Mouse (Mus musculus): ENCODE data around the gene Zcwpw1. TPM values are rescaled to one million over a fixed set of nuclear protein-coding genes. Genes with fewer than 3 reads are reported as not detected.

The Zcwpw1 gene
- polyA plus RNA-seq, 1 experiment = 2.2 TPM

- Histone ChIP-seq H3ac (ENCODE audit: control insufficient read depth, insufficient read length) (no peak overlapping the region), H3K4me3 (no peak overlapping the region), H3K27me3 (ENCODE audit: control insufficient read depth, insufficient read depth, insufficient read length) (no peaks in the 10 kb centered on the region), H3K79me2 (ENCODE audit: control insufficient read depth, insufficient read depth) (no peaks in the 10 kb centered on the region), H3K36me3 (ENCODE audit: control insufficient read depth, insufficient read depth) (peaks cover 5% of the 10 kb centered on the region), H3K4me2 (ENCODE audit: low read depth) (no peak overlapping the region)
- TF ChIP-seq REST (IDR thresholded peaks at IDR 0.05; ENCODE audit: insufficient read depth, insufficient read length) (no peak), SRF (IDR thresholded peaks at IDR 0.05; ENCODE audit: control insufficient read depth, insufficient read length, low read depth) (no peak), TCF3 (IDR thresholded peaks at IDR 0.05; ENCODE audit: insufficient read length, low read depth) (no peak), MAX (IDR thresholded peaks at IDR 0.05; ENCODE audit: low read depth) (no peak), E2F4 (IDR thresholded peaks at IDR 0.05; ENCODE audit: insufficient read depth) (no peak)
Measured at GRCm38 (mm10) chr5:137755425-137755824, 32.2 kb upstream of the Zcwpw1 start.

DNA sequence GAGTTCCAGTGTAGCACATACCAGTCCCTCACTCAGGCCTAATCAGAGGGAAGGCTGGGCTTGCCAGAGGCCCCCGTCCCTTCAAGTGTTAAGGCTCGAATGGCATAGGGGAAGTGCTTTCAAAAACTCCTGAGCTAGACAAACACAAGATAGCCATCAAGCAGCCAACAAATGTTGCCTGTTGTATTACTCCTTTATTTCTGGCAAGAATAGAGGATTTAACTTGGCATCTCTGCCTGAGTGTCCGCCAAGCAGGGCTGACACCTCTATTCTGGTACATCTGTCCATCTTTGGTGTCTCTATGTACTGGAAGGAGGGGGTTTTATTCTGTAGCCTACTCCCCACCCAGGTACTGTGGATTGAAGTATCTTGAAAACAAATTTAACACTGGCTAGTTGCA, 31.5 kb upstream of the Zcwpw1 start:
- no peak overlapping the region for H3K4me2 ChIP-seq (ENCODE audit: low read depth)
- H3K4me3 ChIP-seq = no peak overlapping the region
- H3K27me3 ChIP-seq (ENCODE audit: control insufficient read depth, insufficient read depth, insufficient read length) = no peaks in the 10 kb centered on the region
- H3ac ChIP-seq (ENCODE audit: control insufficient read depth, insufficient read length) = no peak overlapping the region
- H3K36me3 ChIP-seq (ENCODE audit: control insufficient read depth, insufficient read depth) = no peaks in the 10 kb centered on the region
- no peaks in the 10 kb centered on the region for H3K79me2 ChIP-seq (ENCODE audit: control insufficient read depth, insufficient read depth)
- TF ChIP-seq TCF3 (IDR thresholded peaks at IDR 0.05; ENCODE audit: insufficient read length, low read depth) (no peak), MYOG (IDR thresholded peaks at IDR 0.05; ENCODE audit: control insufficient read depth in 1 of 3, insufficient read depth in 1 of 3, insufficient read length in 2 of 3, low read depth in 2 of 3) (no peak), SRF (IDR thresholded peaks at IDR 0.05; ENCODE audit: control insufficient read depth, insufficient read length, low read depth) (no peak), REST (IDR thresholded peaks at IDR 0.05; ENCODE audit: insufficient read depth, insufficient read length) (no peak), MYOD1 (IDR thresholded peaks at IDR 0.05; ENCODE audit: control insufficient read depth in 1 of 3, insufficient read length in 2 of 3, low read depth in 2 of 3) (no peak)

DNA sequence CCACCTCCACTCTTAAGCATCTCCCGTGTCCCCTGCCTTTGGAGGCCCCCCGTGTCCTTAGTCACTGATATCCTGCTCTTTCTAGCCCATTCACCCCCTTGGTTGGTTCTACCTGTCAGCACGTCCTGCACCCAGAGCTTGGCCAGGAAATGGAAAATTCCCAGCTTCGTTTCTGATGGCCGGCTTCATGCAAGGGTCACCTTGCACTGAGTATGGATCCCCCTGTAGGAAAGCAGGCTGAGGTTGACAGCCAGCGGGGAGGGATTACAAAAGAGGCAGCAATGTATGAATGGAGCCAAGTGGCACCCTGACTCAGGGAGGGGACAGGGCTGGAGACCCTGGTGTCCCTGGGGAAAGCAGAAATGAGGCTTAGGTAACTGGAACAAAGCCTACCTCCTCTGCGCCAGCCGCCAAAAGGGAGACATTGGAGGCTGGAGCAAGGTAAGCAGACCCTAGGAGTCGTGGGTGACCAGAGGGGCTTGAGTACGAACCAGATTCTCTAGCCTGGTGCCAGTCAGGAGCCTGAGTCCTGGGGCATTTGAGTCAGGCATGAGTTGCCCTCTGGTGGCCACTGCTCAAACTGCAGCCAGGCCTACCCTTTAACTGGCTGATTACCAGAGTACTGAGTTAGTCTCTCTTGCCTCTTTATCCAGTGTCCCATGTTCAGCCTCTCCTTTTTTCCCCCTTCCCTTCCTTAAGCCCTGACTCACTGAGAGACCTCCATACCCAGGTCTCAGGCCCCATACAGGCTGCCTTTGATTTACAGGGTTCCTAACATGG, 30.5 kb upstream of the Zcwpw1 start:
- Histone ChIP-seq H3K4me3 (no peak overlapping the region), H3K27me3 (ENCODE audit: control insufficient read depth, insufficient read depth, insufficient read length) (no peaks in the 10 kb centered on the region), H3K4me2 (ENCODE audit: low read depth) (no peak overlapping the region), H3K36me3 (ENCODE audit: control insufficient read depth, insufficient read depth) (no peaks in the 10 kb centered on the region), H3K79me2 (ENCODE audit: control insufficient read depth, insufficient read depth) (no peaks in the 10 kb centered on the region), H3ac (ENCODE audit: control insufficient read depth, insufficient read length) (no peak overlapping the region)
- TF ChIP-seq MYOG (IDR thresholded peaks at IDR 0.05; ENCODE audit: control insufficient read depth in 1 of 3, insufficient read depth in 1 of 3, insufficient read length in 2 of 3, low read depth in 2 of 3) (no peak), POLR2A (IDR thresholded peaks at IDR 0.05; ENCODE audit: insufficient read length, low read depth) (no peak), REST (IDR thresholded peaks at IDR 0.05; ENCODE audit: insufficient read depth, insufficient read length) (no peak), USF1 (IDR thresholded peaks at IDR 0.05; ENCODE audit: low read depth) (no peak), TCF12 (IDR thresholded peaks at IDR 0.05; ENCODE audit: insufficient read depth, poor library complexity, severe bottlenecking) (no peak), CEBPB (IDR thresholded peaks at IDR 0.05; ENCODE audit: insufficient read depth, poor library complexity, severe bottlenecking) (no peak), MAX (IDR thresholded peaks at IDR 0.05; ENCODE audit: low read depth) (no peak), TCF3 (IDR thresholded peaks at IDR 0.05; ENCODE audit: insufficient read length, low read depth) (no peak), POLR2AphosphoS2 (IDR thresholded peaks at IDR 0.05; ENCODE audit: insufficient read length, low read depth) (no peak)

DNA sequence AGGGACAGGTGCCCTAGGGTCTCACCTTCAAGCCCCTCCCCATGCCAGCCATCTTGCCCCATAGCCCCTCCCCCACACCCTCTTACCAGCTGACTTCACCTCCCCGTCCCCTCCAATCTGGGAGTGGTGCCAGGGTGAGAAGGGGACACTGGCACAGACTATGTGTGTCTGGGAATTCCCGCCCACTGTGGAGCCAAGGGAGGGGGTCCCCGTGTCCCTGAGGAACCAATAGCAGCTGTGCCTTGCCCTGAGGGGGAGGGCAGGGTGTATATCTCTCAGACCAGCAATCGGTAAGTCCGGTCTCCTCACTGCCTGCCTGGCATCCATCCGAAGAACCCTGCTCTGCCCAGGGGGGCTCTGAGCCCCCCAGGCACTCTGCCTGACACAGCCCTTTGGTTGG, 29.7 kb upstream of the Zcwpw1 start:
- H3K79me2 ChIP-seq (ENCODE audit: control insufficient read depth, insufficient read depth) = no peaks in the 10 kb centered on the region
- H3K4me2 ChIP-seq (ENCODE audit: low read depth) = no peak overlapping the region
- no peak for TF ChIP-seq TCF12 (IDR thresholded peaks at IDR 0.05; ENCODE audit: insufficient read depth, poor library complexity, severe bottlenecking)
- no peak for TF ChIP-seq TCF3 (IDR thresholded peaks at IDR 0.05; ENCODE audit: insufficient read length, low read depth)
- no peak for TF ChIP-seq POLR2AphosphoS2 (IDR thresholded peaks at IDR 0.05; ENCODE audit: insufficient read length, low read depth)
- TF ChIP-seq MYOD1 (IDR thresholded peaks at IDR 0.05; ENCODE audit: control insufficient read depth in 1 of 3, insufficient read length in 2 of 3, low read depth in 2 of 3) = no peak
- no peak for TF ChIP-seq SRF (IDR thresholded peaks at IDR 0.05; ENCODE audit: control insufficient read depth, insufficient read length, low read depth)
- TF ChIP-seq MAX (IDR thresholded peaks at IDR 0.05; ENCODE audit: low read depth) = no peak
- TF ChIP-seq REST (IDR thresholded peaks at IDR 0.05; ENCODE audit: insufficient read depth, insufficient read length) = no peak
- no peak for TF ChIP-seq CEBPB (IDR thresholded peaks at IDR 0.05; ENCODE audit: insufficient read depth, poor library complexity, severe bottlenecking)
- TF ChIP-seq MYOG (IDR thresholded peaks at IDR 0.05; ENCODE audit: control insufficient read depth in 1 of 3, insufficient read depth in 1 of 3, insufficient read length in 2 of 3, low read depth in 2 of 3) = no peak
- TF ChIP-seq POLR2A (IDR thresholded peaks at IDR 0.05; ENCODE audit: insufficient read length, low read depth) = no peak
- no peak for TF ChIP-seq E2F4 (IDR thresholded peaks at IDR 0.05; ENCODE audit: insufficient read depth)
- TF ChIP-seq USF1 (IDR thresholded peaks at IDR 0.05; ENCODE audit: low read depth) = no peak
- H3ac ChIP-seq (ENCODE audit: control insufficient read depth, insufficient read length) = no peak overlapping the region
- H3K27me3 ChIP-seq (ENCODE audit: control insufficient read depth, insufficient read depth, insufficient read length) = no peaks in the 10 kb centered on the region
- no peaks in the 10 kb centered on the region for H3K36me3 ChIP-seq (ENCODE audit: control insufficient read depth, insufficient read depth)
- no peak overlapping the region for H3K4me3 ChIP-seq

DNA sequence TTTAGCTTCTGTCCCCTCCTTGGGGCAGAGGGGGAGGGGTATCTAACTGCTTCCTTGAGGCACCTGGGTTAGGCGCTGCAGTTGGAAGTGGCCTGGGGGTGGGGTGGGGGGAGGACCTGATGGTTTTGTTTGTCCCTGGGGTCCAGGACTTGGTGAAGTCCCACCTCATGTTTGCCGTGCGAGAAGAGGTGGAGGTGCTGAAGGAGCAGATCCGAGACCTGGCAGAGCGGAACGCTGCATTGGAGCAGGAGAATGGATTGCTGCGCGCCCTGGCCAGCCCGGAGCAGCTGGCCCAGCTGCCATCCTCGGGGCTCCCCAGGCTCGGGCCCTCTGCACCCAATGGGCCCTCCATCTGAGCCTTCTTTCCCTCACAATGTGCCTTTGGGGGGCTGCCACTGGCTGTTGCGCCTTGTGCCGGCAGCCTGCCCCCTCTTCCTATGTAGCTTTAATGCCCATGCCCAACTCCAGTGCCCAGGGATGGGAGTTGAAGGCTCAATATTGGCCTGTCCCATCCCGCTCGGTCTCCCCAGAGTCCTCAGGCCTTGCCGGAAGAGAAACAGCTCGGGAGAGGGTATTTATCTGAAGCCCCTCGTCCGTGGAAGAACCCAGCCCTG, 28.6 kb upstream of the Zcwpw1 start:
- H3K79me2 ChIP-seq (ENCODE audit: control insufficient read depth, insufficient read depth) = no peaks in the 10 kb centered on the region
- H3K4me2 ChIP-seq (ENCODE audit: low read depth) = no peak overlapping the region
- H3K36me3 ChIP-seq (ENCODE audit: control insufficient read depth, insufficient read depth) = no peaks in the 10 kb centered on the region
- TF ChIP-seq E2F4 (IDR thresholded peaks at IDR 0.05; ENCODE audit: insufficient read depth) (no peak), POLR2A (IDR thresholded peaks at IDR 0.05; ENCODE audit: insufficient read length, low read depth) (no peak), SRF (IDR thresholded peaks at IDR 0.05; ENCODE audit: control insufficient read depth, insufficient read length, low read depth) (no peak)
- H3K27me3 ChIP-seq (ENCODE audit: control insufficient read depth, insufficient read depth, insufficient read length) = no peaks in the 10 kb centered on the region
- no peak overlapping the region for H3ac ChIP-seq (ENCODE audit: control insufficient read depth, insufficient read length)
- H3K4me3 ChIP-seq = no peak overlapping the region
